Mouse (Mus musculus) hindbrain, embryonic 12.5 days (tissue): Measurements from ENCODE around the gene Mark4. TPM values are rescaled to one million over a fixed set of nuclear protein-coding genes. Genes with fewer than 3 reads are reported as not detected.

Source experiments
- ATAC-seq: fragments of 200-750 bp; cut with Nextera tagmentation; 2 replicates; pipeline ENCODE4 v1.8.0; 2017; ENCODE audit warnings: moderate TSS enrichment; ENCODE audit not compliant: low FRiP score
- H3K27ac ChIP-seq: fragments of 300-500 bp; sonication (generic); 2 replicates; pipeline ENCODE4 v1.5.1; 2016; ENCODE audit warnings: mild to moderate bottlenecking
- H3K27me3 ChIP-seq: fragments of 300-500 bp; sonication (generic); 2 replicates; pipeline ENCODE4 v1.6.1; 2016; ENCODE audit warnings: mild to moderate bottlenecking
- H3K36me3 ChIP-seq: fragments of 300-500 bp; sonication (generic); 2 replicates; pipeline ENCODE4 v1.6.1; 2016; ENCODE audit warnings: mild to moderate bottlenecking
- H3K4me1 ChIP-seq: fragments of 300-500 bp; sonication (generic); 2 replicates; pipeline ENCODE4 v1.6.1; 2016
- H3K4me2 ChIP-seq: fragments of 300-500 bp; sonication (generic); replicated peaks from 2 replicates; pipeline ENCODE4 v1.6.1; 2016; ENCODE audit warnings: mild to moderate bottlenecking
- H3K4me3 ChIP-seq: fragments of 300-500 bp; sonication (generic); 2 replicates; pipeline ENCODE4 v1.5.1; 2016; ENCODE audit warnings: mild to moderate bottlenecking
- H3K9ac ChIP-seq: fragments of 300-500 bp; sonication (generic); 2 replicates; pipeline ENCODE4 v1.6.1; 2016; ENCODE audit warnings: mild to moderate bottlenecking, moderate library complexity
- H3K9me3 ChIP-seq: fragments of 300-500 bp; sonication (generic); replicated peaks from 2 replicates; pipeline ENCODE4 v1.6.1; 2016; ENCODE audit warnings: mild to moderate bottlenecking
- WGBS: fragments of 180-500 bp; shearing (Covaris S2); methylation state at CpG from one replicate; pipeline ENCODE4 v1.1.7; 2016; 5-methylcytosine and 5-hydroxymethylcytosine counted together
- polyA plus RNA-seq: library from polyadenylated mRNA; unstranded; fragments of >200 nt; fragmentation: Nextera tagmentation; extraction: Ambion mirVana; gene quantifications from 2 replicates; pipeline ENCODE4 v1.2.1, GENCODE M21; 2016

The Mark4 gene
- polyA plus RNA-seq, 1 experiment from 2014 or later: 20.0 TPM

DNA sequence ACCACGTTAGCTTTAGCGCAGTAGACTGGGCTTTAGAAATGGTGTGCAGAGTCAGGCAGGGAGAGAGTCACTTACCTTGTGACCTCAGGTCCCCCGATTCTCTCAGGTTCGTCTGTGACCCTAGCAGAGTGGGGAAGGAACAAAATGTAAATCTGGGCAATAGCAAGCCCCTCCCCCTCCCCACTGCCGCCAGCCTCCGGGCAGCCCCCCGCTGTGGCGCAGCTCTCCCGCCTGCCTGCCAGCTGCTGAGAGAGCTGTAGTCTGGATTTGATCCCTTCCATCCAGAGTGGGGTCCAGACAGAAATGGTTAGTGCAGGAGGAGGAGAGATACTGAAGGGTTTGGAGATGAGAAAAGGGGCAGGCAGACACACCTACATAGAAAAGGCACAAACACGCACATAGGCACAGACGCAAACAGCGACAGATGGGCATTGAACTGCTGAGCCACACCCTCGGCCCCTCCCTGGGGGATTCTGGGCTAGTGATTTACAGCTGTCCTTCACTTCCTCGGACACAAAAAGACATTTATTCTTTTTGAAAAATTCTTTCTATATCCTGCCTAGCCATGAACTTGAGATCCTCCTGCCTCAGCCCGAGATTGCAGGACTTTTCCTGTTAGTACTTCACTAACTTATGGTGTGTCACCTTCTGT, 30.5 kb downstream of the Mark4 start:
- no peak overlapping the region for H3K9ac ChIP-seq
- H3K4me2 ChIP-seq: no peak overlapping the region
- peaks cover 2% of the 10 kb centered on the region; the same call in 1 of the 2 replicates for H3K27me3 ChIP-seq
- 58% methylated on average over 15 of the region's 15 CpGs for WGBS
- H3K9me3 ChIP-seq: 0 out of 2 replicates have a peak, but pooled peaks cover 4% of the 10 kb centered on the region
- ATAC-seq: no peak
- H3K27ac ChIP-seq: no peak overlapping the region
- peaks cover 87% of the 10 kb centered on the region for H3K36me3 ChIP-seq
- no peaks in the 10 kb centered on the region; the same call in 1 of the 2 replicates for H3K4me1 ChIP-seq
- no peak overlapping the region for H3K4me3 ChIP-seq

DNA sequence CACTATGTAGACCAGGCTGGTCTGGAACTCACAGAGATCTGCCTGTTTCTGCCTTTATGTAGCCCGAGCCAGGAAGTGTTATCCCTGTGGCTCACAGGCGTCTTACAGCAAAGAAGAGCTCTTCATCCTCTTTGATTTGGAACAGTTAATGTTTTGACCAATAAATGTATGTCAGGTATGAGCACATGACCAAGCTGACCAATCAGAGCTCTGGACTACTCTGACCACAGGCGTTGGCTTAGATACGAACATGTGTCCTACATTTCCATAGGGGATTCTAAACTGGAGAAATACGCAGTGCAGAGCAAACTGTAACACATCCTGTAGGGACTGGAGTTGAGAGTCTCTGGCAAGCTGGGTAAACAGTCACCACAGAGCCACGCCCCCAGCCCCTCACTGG, 31.7 kb downstream of the Mark4 start:
- H3K36me3 ChIP-seq: peaks cover 75% of the 10 kb centered on the region

DNA sequence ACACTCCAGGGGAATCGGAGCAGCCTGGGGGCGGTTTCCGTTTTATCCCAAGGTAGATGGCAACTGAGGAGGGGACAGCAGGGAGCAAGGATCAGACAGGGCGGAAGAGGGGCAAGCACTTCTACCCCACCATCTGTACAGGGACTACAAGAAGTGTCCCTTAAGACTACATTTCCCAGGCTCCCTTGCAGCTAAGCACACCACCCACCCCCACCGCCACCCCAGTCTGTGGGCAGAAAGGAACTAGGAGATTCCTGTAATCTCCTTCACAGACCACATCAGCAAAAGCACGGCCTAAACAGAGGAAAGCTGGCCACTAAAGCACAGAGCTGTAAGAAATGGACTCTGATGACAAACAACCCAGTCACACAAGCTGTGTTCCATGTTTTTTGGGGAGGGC, 32.3 kb downstream of the Mark4 start:
- Histone ChIP-seq H3K9ac (no peak overlapping the region), H3K4me3 (no peak overlapping the region), H3K4me1 (peaks cover 2% of the 10 kb centered on the region; the same call in 1 of the 2 replicates), H3K9me3 (no peaks in the 10 kb centered on the region), H3K36me3 (peaks cover 69% of the 10 kb centered on the region), H3K27me3 (peaks cover 17% of the 10 kb centered on the region), H3K27ac (no peak overlapping the region), H3K4me2 (no peak overlapping the region)
- 81% methylated on average over 6 of the region's 6 CpGs for WGBS
- no peak for ATAC-seq

More for the DNA sequence above, 31.7 kb downstream of the Mark4 start:
- 89% methylated on average over 6 of the region's 6 CpGs for WGBS
- Histone ChIP-seq H3K9ac (no peak overlapping the region), H3K4me2 (no peak overlapping the region), H3K27ac (no peak overlapping the region), H3K4me1 (no peaks in the 10 kb centered on the region; the same call in 1 of the 2 replicates), H3K4me3 (no peak overlapping the region), H3K27me3 (peaks cover 12% of the 10 kb centered on the region), H3K9me3 (no peaks in the 10 kb centered on the region)
- ATAC-seq: no peak

DNA sequence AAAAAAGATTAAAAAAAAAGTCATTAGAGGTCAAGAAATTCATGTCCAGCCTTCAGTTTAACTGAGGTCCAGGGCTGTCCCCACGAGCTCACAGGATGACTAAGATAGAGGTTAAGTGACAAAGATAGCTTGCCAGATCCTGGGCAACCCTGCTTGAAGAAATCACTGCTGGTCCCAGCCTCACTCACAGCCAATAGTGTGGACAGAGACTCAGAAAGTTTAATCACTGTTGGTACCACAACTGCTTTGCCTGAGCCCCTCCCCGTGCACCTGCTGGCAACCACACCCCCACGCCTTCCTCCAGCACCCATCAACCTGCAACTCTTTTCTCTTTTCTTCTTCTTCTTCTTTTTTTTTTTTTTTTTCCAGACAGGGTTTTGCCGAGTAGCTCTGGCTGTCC, 34.6 kb downstream of the Mark4 start:
- Histone ChIP-seq H3K9me3 (no peaks in the 10 kb centered on the region), H3K4me2 (no peak overlapping the region), H3K4me3 (no peak overlapping the region), H3K27ac (no peak overlapping the region), H3K4me1 (peaks cover 2% of the 10 kb centered on the region; the same call in 1 of the 2 replicates), H3K36me3 (peaks cover 48% of the 10 kb centered on the region), H3K27me3 (peaks cover 37% of the 10 kb centered on the region), H3K9ac (no peak overlapping the region)
- no peak for ATAC-seq
- 76% methylated on average over 4 of the region's 4 CpGs for WGBS

DNA sequence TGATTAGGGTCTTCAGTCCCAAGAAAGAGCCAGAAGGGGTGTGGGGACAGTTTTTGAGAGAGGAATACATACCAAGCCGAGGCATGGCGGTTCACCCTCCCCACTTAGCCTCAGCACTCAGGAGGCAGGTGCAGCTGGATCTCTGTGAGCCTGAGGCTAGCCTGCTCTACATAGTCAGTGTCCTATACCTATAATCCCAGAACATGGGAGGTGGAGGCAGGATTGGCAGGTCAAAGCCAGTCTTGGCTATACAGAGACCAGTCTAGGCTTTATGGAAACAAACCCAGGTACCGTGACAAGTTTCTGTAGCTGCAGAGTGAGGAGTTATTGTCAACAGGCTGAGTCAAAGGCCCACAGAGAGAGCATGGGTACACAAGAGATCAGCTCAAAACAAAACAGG, 35.5 kb downstream of the Mark4 start:
- Histone ChIP-seq H3K9ac (no peak overlapping the region), H3K27ac (no peak overlapping the region), H3K4me3 (no peak overlapping the region), H3K4me1 (0 out of 2 replicates have a peak, but pooled peaks cover 2% of the 10 kb centered on the region), H3K4me2 (no peak overlapping the region), H3K27me3 (peaks cover 47% of the 10 kb centered on the region), H3K36me3 (peaks cover 38% of the 10 kb centered on the region), H3K9me3 (no peaks in the 10 kb centered on the region)
- no peak for ATAC-seq
- WGBS: 88% methylated on average over 3 of the region's 3 CpGs

DNA sequence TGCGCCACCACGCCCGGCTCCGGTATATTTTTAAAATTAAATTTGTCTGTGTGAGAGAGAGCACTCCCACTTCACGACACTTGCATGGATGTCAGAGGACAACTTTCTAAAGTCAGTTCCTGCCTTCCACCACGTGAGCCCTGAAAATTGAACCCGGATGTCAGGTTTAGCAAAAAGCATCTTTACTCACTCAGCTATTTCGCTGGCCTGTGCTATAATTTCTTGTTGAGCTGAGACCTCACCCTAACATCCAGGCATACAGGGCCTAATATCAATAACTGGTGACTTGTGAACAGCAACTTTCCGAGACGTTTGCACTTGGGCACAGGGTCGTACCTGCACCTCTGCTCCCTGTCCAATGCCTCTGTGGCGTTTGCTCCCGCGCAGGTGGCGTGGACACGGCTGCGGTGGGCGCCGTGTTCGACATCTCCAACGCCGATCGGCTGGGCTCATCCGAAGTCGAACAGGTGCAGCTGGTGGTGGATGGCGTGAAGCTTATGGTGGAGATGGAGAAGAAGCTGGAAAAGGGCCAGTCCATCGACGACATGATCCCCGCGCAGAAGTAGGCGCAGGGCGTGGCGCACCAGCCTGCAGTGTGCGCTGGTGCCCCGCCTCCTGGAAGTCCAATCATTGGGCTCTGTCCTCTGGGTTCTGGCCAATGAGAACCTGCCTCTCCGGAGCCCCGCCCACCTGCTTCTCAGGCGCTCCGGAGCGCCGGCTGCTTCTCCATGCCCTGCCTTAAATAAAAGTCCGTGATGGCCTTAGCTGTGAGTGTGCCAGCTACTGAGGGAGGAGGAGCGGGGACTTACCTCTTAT, 37.6 kb downstream of the Mark4 start:
- WGBS: 14% methylated on average over 43 of the region's 43 CpGs
- Histone ChIP-seq H3K36me3 (peaks cover 17% of the 10 kb centered on the region), H3K9ac (0 out of 2 replicates have a peak overlapping the region, but pooled peaks have one; percentile 32), H3K4me2 (peak overlapping the region; percentile 60), H3K27me3 (peaks cover 64% of the 10 kb centered on the region), H3K4me1 (0 out of 2 replicates have a peak, but pooled peaks cover 2% of the 10 kb centered on the region), H3K9me3 (no peaks in the 10 kb centered on the region), H3K27ac (no peak overlapping the region), H3K4me3 (peak overlapping the region; percentile 36)
- peak; percentile 96 for ATAC-seq

DNA sequence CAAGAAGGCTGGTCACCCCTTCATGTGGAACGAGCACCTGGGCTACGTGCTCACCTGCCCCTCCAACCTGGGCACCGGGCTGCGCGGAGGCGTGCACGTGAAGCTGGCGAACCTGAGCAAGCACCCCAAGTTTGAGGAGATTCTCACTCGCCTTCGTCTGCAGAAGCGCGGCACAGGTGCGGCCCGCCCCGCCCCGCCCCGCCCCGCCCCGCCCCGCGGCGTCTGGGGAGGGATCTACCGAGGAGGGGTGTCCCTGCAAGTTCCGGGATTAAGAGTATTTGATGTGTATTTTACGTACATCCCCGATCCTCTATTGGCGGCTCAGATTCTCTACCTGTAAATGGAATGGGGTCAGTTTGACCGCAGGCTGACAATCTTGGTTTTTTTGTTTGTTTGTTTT, 38.5 kb downstream of the Mark4 start:
- H3K36me3 ChIP-seq: peaks cover 8% of the 10 kb centered on the region; the same call in 1 of the 2 replicates
- no peak overlapping the region for H3K27ac ChIP-seq
- no peak overlapping the region for H3K9ac ChIP-seq
- WGBS: 5% methylated on average over 28 of the region's 28 CpGs
- no peak overlapping the region for H3K4me3 ChIP-seq
- ATAC-seq: no peak
- no peaks in the 10 kb centered on the region for H3K9me3 ChIP-seq
- 0 out of 2 replicates have a peak, but pooled peaks cover 2% of the 10 kb centered on the region for H3K4me1 ChIP-seq
- peaks cover 67% of the 10 kb centered on the region for H3K27me3 ChIP-seq
- no peak overlapping the region for H3K4me2 ChIP-seq

DNA sequence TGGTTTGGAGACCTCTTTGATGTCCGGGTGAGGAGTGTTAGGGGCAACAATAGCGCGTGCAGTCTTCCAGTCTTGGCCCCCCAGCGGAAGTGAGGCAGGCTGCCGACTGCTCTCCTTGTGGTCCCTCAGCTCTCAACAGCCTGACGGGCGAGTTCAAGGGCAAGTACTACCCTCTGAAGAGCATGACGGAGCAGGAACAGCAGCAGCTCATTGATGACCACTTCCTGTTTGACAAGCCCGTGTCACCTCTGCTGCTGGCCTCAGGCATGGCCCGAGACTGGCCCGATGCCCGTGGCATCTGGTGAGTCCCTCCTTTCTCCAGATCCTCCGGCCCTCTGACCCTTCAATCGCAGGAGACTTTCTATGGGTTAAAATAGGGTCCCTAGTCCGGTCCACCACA, 42.0 kb downstream of the Mark4 start:
- Histone ChIP-seq H3K4me3 (no peak overlapping the region), H3K9ac (no peak overlapping the region), H3K27ac (no peak overlapping the region), H3K9me3 (no peaks in the 10 kb centered on the region; the same call in 1 of the 2 replicates), H3K36me3 (no peaks in the 10 kb centered on the region), H3K4me1 (0 out of 2 replicates have a peak, but pooled peaks cover 2% of the 10 kb centered on the region), H3K4me2 (no peak overlapping the region), H3K27me3 (peaks cover 56% of the 10 kb centered on the region)
- WGBS: 78% methylated on average over 15 of the region's 15 CpGs
- no peak for ATAC-seq

DNA sequence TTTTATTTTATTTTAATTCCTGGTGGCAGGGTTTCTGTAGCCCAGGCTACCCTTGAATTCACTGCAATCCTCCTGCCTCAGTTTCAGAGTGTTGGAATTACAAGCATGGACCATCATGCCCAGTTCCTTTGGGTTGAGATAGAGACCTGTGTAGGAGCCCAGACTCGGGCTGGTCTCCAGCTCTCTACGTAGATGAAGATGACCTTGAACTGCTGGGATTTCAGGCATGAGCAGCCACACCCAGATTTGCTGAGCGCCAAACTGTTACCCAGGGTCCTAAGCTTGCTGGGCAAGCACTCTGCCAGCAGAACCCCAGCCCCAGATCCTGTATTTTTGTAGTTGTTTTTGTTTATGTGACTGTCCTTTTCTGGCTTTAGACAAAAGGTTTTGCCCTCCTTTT, 45.1 kb downstream of the Mark4 start:
- Histone ChIP-seq H3K4me3 (no peak overlapping the region), H3K9ac (no peak overlapping the region), H3K4me2 (no peak overlapping the region), H3K9me3 (no peaks in the 10 kb centered on the region; the same call in 1 of the 2 replicates), H3K36me3 (no peaks in the 10 kb centered on the region), H3K27me3 (peaks cover 37% of the 10 kb centered on the region), H3K27ac (no peak overlapping the region), H3K4me1 (no peaks in the 10 kb centered on the region)
- 89% methylated on average over 3 of the region's 3 CpGs for WGBS
- no peak for ATAC-seq

DNA sequence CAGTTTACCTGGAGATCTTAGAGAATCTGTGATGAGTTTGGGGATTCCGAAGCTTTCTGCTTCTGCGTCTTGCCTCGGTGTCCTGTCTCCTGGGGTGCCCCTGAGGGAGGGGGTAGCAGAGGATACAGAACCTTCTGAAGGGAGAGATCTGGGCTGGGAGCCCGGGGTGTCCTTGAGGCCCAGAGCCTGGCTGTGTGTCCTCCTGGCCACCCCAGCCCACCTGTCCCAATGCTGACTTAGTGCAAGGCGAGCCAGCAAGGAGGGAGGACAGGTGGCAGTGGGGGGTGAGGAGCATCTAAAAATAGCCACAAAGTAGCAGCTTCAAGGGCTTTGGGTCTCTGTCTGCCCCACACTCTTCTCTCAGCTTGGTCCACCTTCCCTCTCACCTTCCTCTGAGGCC, 46.8 kb downstream of the Mark4 start:
- no peaks in the 10 kb centered on the region; the same call in 1 of the 2 replicates for H3K9me3 ChIP-seq
- peaks cover 21% of the 10 kb centered on the region for H3K27me3 ChIP-seq
- ATAC-seq: no peak
- H3K4me1 ChIP-seq: no peaks in the 10 kb centered on the region
- H3K27ac ChIP-seq: no peak overlapping the region
- no peak overlapping the region for H3K4me2 ChIP-seq
- H3K4me3 ChIP-seq: no peak overlapping the region
- 0 out of 2 replicates have a peak overlapping the region, but pooled peaks have one; percentile 2 for H3K9ac ChIP-seq
- WGBS: 85% methylated on average over 5 of the region's 5 CpGs
- no peaks in the 10 kb centered on the region for H3K36me3 ChIP-seq

DNA sequence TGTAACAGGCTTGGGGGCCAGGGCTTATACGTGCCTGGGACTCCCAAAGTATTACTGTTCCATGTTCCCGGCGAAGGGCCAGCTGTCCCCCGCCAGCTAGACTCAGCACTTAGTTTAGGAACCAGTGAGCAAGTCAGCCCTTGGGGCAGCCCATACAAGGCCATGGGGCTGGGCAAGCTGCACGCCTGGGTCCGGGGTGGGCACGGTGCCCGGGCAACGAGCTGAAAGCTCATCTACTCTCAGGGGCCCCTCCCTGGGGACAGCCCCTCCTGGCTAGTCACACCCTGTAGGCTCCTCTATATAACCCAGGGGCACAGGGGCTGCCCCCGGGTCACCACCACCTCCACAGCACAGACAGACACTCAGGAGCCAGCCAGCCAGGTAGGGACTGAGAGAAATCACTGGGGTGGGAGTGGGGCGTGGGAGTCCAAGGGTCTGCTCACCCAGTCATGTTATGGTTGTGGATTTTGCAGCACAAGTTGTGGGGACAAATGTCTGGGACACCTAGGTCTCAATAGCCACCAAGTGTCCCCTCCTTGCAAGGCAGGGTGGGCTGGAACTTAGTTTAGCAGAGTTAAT, 47.8 kb downstream of the Mark4 start:
- Histone ChIP-seq H3K36me3 (no peaks in the 10 kb centered on the region), H3K9me3 (no peaks in the 10 kb centered on the region; the same call in 1 of the 2 replicates), H3K27ac (no peak overlapping the region), H3K4me2 (no peak overlapping the region), H3K9ac (no peak overlapping the region), H3K4me3 (no peak overlapping the region), H3K4me1 (no peaks in the 10 kb centered on the region), H3K27me3 (peaks cover 20% of the 10 kb centered on the region; the same call in 1 of the 2 replicates)
- WGBS: 85% methylated on average over 11 of the region's 11 CpGs
- ATAC-seq: no peak

DNA sequence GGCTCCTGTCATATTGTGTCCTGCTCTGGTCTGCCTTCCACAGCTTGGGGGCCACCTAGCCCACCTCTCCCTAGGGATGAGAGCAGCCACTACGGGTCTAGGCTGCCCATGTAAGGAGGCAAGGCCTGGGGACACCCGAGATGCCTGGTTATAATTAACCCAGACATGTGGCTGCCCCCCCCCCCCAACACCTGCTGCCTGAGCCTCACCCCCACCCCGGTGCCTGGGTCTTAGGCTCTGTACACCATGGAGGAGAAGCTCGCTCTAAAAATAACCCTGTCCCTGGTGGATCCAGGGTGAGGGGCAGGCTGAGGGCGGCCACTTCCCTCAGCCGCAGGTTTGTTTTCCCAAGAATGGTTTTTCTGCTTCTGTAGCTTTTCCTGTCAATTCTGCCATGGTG, 48.9 kb downstream of the Mark4 start:
- Histone ChIP-seq H3K36me3 (no peaks in the 10 kb centered on the region), H3K4me1 (no peaks in the 10 kb centered on the region), H3K4me2 (no peak overlapping the region), H3K27me3 (peaks cover 19% of the 10 kb centered on the region), H3K9me3 (no peaks in the 10 kb centered on the region; the same call in 1 of the 2 replicates), H3K9ac (no peak overlapping the region), H3K27ac (no peak overlapping the region), H3K4me3 (no peak overlapping the region)
- ATAC-seq: no peak
- WGBS: 50% methylated on average over 6 of the region's 6 CpGs
